ENCODE assay signal across 26 mouse cellular contexts in the genomic region with DNA sequence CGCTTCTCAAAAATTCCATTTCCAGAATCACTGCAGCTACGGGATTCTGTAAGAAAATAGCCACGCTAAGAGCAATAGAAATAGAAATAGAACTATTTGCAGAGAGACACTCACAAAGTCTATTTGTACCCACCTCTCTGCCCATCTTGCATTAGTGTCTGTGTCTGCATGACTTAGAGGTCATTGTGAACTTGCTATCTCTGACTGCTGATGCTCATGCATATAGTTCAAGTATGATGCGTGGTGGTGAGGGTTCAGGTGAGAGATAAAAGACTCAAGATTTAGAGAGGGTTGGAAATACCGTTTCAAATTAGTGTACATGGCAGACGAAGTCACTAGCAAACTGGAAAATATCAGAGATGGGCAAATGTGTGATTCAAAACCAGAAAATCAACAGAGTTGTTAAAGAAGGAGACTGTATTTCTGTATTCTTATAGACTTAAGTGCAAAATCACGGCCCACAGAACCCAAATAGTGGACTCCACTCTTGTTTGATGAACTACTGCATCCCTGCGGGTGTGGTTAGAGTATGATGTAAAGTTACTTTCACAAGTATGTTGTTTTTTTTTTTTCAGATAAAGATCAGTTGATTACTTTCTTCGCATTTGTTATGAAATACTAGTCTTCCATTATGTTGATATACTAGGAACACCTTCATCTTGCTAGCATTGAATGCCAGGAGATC. TPM values are rescaled to one million over a fixed set of nuclear protein-coding genes. Genes with fewer than 3 reads are reported as not detected.
"Had no signal": no experiment of that assay in that cellular context is flagged by ENCODE, and none has a peak within 500 bp of the region (broad histone marks: within the 10 kb centered on the region; RNA-seq: fewer than 3 reads in every experiment).

No protein-coding gene starts in this region.

- H3K4me1 ChIP-seq: limb, embryonic 12.5 days had no signal

- H3K27me3 ChIP-seq: kidney, embryonic 15.5 days; limb, embryonic 12.5 days; limb, embryonic 15.5 days; midbrain, embryonic 12.5 days; midbrain, embryonic 15.5 days; neural tube, embryonic 13.5 days had no signal

- DNase-seq: kidney, adult 2 months; kidney, postnatal 10 days; kidney, postnatal 4 days; left cerebral cortex, postnatal 4 days; liver, postnatal 0 days; lung, embryonic 14.5 days; lung, postnatal 36 days; retina, postnatal 1 day; right cerebral cortex, postnatal 25 days; spleen, adult 18-20 months; thymus, adult 2 months; thymus, postnatal 25 days had no signal

- ATAC-seq: liver, postnatal 0 days; lung, postnatal 0 days; midbrain, embryonic 15.5 days had no signal

- H3K27ac ChIP-seq: kidney, embryonic 15.5 days; limb, embryonic 12.5 days; limb, embryonic 15.5 days; liver, embryonic 14.5 days; midbrain, embryonic 12.5 days; midbrain, embryonic 15.5 days; neural tube, embryonic 13.5 days; stomach, postnatal 0 days had no signal

- H3K4me3 ChIP-seq: kidney, embryonic 15.5 days; limb, embryonic 12.5 days; limb, embryonic 15.5 days; midbrain, embryonic 12.5 days; midbrain, embryonic 15.5 days; neural tube, embryonic 13.5 days had no signal

- H3K36me3 ChIP-seq: kidney, embryonic 15.5 days; limb, embryonic 12.5 days; limb, embryonic 15.5 days; midbrain, embryonic 12.5 days; midbrain, embryonic 15.5 days; neural tube, embryonic 13.5 days had no signal

RNA-seq across cellular contexts. Expression of a gene that starts 35.5 kb away (rescaled TPM):
- total RNA-seq: layer of hippocampus, adult 18-20 months; layer of hippocampus, postnatal 14 days; left cerebral cortex, adult 8-10 months; left cerebral cortex, postnatal 14 days; left cerebral cortex, postnatal 4 days had no signal
- polyA plus RNA-seq: kidney, embryonic 15.5 days; limb, embryonic 12.5 days; lung, embryonic 14.5 days; midbrain, embryonic 12.5 days; midbrain, embryonic 15.5 days; neural tube, embryonic 13.5 days had no signal

RNA-seq across cellular contexts. Expression of a gene that starts 59.3 kb away (rescaled TPM):
- polyA plus RNA-seq: liver, embryonic 11.5 days; midbrain, embryonic 15.5 days; neural tube, embryonic 13.5 days had no signal
